Mouse (Mus musculus) forebrain, embryonic 16.5 days (tissue): ENCODE data around the gene Psme4. TPM values are rescaled to one million over a fixed set of nuclear protein-coding genes. Genes with fewer than 3 reads are reported as not detected.

Experiments used
- ATAC-seq: fragments of 200-750 bp; cut with Nextera tagmentation; 2 replicates; pipeline ENCODE4 v1.8.0; 2017; ENCODE audit warnings: mild to moderate bottlenecking, moderate library complexity
- H3K27ac ChIP-seq: fragments of 300-500 bp; sonication (generic); 2 replicates; pipeline ENCODE4 v1.5.1; 2014; ENCODE audit warnings: low read length, control low read depth
- H3K27me3 ChIP-seq: fragments of 300-500 bp; sonication (generic); replicated peaks from 2 replicates; pipeline ENCODE4 v1.6.1; 2014; ENCODE audit warnings: low read length; ENCODE audit not compliant: control insufficient read depth, insufficient read depth
- H3K36me3 ChIP-seq: fragments of 300-500 bp; sonication (generic); 2 replicates; pipeline ENCODE4 v1.6.1; 2014; ENCODE audit not compliant: control insufficient read depth, insufficient read depth
- H3K4me1 ChIP-seq: fragments of 300-500 bp; sonication (generic); replicated peaks from 2 replicates; pipeline ENCODE4 v1.6.1; 2014; ENCODE audit warnings: low read length; ENCODE audit not compliant: control insufficient read depth, insufficient read depth
- H3K4me2 ChIP-seq: fragments of 300-500 bp; sonication (generic); 2 replicates; pipeline ENCODE4 v1.6.1; 2014; ENCODE audit warnings: mild to moderate bottlenecking, low read length, control low read depth
- H3K4me3 ChIP-seq: fragments of 300-500 bp; sonication (generic); replicated peaks from 2 replicates; pipeline ENCODE4 v1.5.1; 2014; ENCODE audit warnings: mild to moderate bottlenecking, low read length, control low read depth
- H3K9ac ChIP-seq: fragments of 300-500 bp; sonication (generic); replicated peaks from 2 replicates; pipeline ENCODE4 v1.6.1; 2014; ENCODE audit warnings: low read depth, low read length, control low read depth
- H3K9me3 ChIP-seq: fragments of 300-500 bp; sonication (generic); 2 replicates; pipeline ENCODE4 v1.6.1; 2016; ENCODE audit warnings: low read length; ENCODE audit not compliant: control insufficient read depth
- WGBS: fragments of 180-500 bp; shearing (Covaris S2); extraction: QIAGEN DNeasy Blood & Tissue Kit; methylation state at CpG from one replicate; pipeline ENCODE4 v1.1.7; 2014; 5-methylcytosine and 5-hydroxymethylcytosine counted together
- polyA plus RNA-seq: library from polyadenylated mRNA; unstranded; fragments of >200 nt; fragmentation: Nextera tagmentation; extraction: Ambion mirVana; gene quantifications from 2 replicates; pipeline ENCODE4 v1.2.1, GENCODE M21; 2015

The Psme4 gene
- polyA plus RNA-seq, 1 experiment from 2014 or later = 17.2 TPM

DNA sequence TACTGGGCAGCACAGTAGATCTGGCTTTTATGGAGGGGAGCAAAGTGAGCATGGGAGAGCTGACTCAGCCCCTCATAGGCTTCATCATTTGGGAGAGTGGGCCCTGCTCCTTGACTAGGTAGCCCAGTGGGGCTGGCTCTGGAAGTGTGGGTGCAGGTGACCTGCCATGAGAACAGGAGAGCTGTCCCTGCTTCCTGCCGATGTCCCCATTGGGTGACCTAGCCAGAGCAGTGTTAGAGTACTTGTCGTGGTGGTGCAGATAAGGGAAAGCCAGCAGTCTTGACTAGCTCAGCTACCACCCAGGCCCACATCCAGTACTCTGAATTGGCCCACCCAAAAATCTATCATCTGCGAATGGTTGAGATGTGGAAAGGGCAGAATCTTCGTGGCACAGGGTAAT, 6.0 kb downstream of the Psme4 start:
- Histone ChIP-seq H3K4me1 (peaks cover 12% of the 10 kb centered on the region), H3K9me3 (no peaks in the 10 kb centered on the region), H3K27me3 (no peaks in the 10 kb centered on the region), H3K4me2 (no peak overlapping the region), H3K4me3 (no peak overlapping the region), H3K9ac (no peak overlapping the region), H3K27ac (no peak overlapping the region), H3K36me3 (no peaks in the 10 kb centered on the region)
- ATAC-seq = no peak
- 89% methylated on average over 4 of the region's 4 CpGs for WGBS

DNA sequence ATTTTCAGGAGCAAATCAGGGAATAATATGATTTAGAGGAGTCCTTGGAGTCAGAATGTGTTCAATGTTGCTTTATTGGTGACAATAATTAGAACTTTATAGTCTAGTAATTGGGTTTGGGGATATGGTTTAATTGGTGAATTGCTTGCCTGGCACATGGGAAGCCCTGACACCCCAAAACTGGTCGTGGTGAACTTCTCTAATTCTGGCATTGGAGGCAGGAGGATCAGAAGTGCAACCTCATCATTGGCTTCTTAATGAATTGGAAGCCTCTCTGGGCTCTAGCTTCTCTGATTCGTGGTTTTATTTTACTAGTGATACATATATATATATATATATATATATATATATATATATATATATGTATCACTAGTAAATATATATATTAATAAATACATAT, 9.4 kb downstream of the Psme4 start:
- ATAC-seq = no peak
- Histone ChIP-seq H3K9ac (no peak overlapping the region), H3K4me3 (no peak overlapping the region), H3K4me2 (no peak overlapping the region), H3K4me1 (no peaks in the 10 kb centered on the region; the same call in 1 of the 2 replicates), H3K27me3 (no peaks in the 10 kb centered on the region), H3K36me3 (no peaks in the 10 kb centered on the region), H3K9me3 (no peaks in the 10 kb centered on the region), H3K27ac (no peak overlapping the region)
- 78% methylated on average over 2 of the region's 2 CpGs for WGBS

DNA sequence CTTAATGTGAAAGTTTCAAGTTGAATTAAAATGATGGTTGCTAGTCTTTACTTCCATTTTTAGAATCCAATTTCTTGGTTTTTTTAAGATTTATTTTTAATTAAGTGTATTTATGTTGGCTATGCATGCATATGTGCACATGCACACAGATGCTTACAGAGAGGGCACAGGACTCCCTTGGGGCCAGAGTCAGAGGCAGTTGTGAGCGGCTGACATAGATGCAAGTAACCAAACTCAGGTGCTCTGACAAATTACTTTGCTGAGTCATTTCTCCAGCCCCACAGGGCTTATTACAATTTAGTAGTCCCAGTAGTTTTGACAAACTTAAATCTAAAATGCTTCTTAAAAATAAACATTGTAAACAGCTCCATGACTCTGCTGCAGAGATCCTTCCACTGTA, 10.1 kb downstream of the Psme4 start:
- WGBS = 86% methylated on average over 1 of the region's 1 CpGs
- Histone ChIP-seq H3K4me3 (no peak overlapping the region), H3K4me2 (no peak overlapping the region)

DNA sequence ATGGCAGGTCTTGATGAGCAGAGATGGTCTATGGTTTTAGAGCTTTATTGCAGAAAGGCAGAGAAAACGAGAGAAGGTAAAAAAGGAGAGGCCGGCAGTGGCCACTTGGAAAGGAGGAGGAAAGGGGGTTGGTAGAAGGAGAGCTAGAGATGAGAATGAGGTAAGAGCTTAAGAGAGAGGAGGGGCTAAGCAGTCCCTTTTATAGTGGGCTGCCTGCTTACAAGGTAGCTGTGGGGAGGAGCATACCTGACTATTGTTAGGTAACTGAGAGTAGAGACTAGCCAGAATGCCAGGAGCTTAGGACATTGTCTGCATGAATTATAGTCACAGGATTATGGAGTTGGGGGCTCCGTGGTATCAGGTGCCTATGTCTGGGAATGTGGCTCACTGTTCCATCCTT, 14.0 kb downstream of the Psme4 start:
- no peaks in the 10 kb centered on the region for H3K27me3 ChIP-seq
- H3K27ac ChIP-seq = no peak overlapping the region
- WGBS = 63% methylated on average over 3 of the region's 3 CpGs
- no peaks in the 10 kb centered on the region; the same call in 1 of the 2 replicates for H3K4me1 ChIP-seq
- no peak overlapping the region for H3K4me3 ChIP-seq
- no peak for ATAC-seq
- H3K36me3 ChIP-seq = no peaks in the 10 kb centered on the region
- no peak overlapping the region for H3K9ac ChIP-seq
- H3K4me2 ChIP-seq = no peak overlapping the region
- no peaks in the 10 kb centered on the region for H3K9me3 ChIP-seq

More for the DNA sequence above, 10.1 kb downstream of the Psme4 start:
- ATAC-seq = no peak
- Histone ChIP-seq H3K27ac (no peak overlapping the region), H3K36me3 (no peaks in the 10 kb centered on the region), H3K27me3 (no peaks in the 10 kb centered on the region), H3K9me3 (no peaks in the 10 kb centered on the region), H3K4me1 (no peaks in the 10 kb centered on the region; the same call in 1 of the 2 replicates), H3K9ac (no peak overlapping the region)

DNA sequence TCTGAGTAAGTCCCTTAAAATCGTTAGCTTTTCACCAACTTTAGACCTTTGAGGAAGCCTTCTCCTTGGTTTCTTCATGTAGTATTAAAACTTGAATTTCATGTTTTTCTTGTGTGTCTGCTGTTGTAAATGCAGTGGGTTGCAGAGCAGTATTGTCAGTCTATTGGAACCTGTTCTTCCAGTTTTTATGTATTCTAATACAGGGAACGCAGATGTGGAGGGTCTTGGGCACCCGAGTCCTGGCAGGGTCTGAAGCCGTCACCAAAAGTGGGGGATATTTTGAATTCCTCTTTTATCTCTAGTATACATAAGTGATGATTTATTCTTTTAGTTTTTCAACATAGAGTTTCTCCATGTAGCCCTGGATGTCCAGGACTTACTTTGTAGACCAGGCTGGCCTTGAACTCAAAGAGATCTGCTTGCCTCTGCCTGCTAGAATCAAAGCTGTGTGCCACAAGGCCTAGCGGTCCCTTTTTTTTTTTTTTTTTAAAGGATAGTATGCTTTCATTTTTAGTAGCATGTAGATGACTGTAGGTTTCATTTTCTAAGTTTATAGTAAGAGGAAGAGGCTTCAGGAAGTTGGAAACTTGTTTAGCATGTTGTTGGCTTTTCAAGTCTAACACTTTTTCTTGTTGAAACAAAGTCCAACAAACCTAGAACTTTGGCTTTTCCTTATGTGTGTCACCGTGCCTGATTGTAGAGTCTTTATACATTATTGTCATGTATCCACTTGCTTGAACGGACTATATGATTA, 14.9 kb downstream of the Psme4 start:
- Histone ChIP-seq H3K4me2 (no peak overlapping the region), H3K36me3 (no peaks in the 10 kb centered on the region), H3K4me1 (no peaks in the 10 kb centered on the region), H3K9ac (no peak overlapping the region), H3K27me3 (no peaks in the 10 kb centered on the region), H3K27ac (no peak overlapping the region), H3K4me3 (no peak overlapping the region), H3K9me3 (no peaks in the 10 kb centered on the region)
- ATAC-seq = no peak
- WGBS = 96% methylated on average over 7 of the region's 7 CpGs

DNA sequence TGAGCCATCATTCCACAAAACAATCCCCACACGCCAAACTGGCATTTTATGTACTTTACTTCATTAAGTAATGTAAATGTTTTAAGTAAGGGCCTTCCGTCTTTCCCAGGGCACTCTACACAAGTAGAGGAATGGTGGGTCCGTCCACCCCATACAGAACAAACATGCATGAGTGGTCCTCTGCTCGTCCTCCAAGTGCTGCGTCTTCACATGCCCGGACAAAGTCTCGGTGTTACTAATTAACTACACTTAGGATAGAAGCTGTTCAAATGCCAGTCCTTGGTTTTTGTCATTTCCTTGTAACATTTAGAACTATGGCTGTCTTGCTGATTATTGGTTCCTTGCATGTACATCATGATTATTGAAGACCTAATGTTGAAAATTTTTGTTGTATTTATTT, 21.2 kb downstream of the Psme4 start:
- 89% methylated on average over 7 of the region's 7 CpGs for WGBS
- Histone ChIP-seq H3K4me2 (no peak overlapping the region), H3K27ac (no peak overlapping the region), H3K4me1 (no peaks in the 10 kb centered on the region), H3K4me3 (no peak overlapping the region), H3K9ac (no peak overlapping the region), H3K36me3 (peaks cover 8% of the 10 kb centered on the region; the same call in 1 of the 2 replicates), H3K27me3 (no peaks in the 10 kb centered on the region), H3K9me3 (no peaks in the 10 kb centered on the region)
- ATAC-seq = no peak

DNA sequence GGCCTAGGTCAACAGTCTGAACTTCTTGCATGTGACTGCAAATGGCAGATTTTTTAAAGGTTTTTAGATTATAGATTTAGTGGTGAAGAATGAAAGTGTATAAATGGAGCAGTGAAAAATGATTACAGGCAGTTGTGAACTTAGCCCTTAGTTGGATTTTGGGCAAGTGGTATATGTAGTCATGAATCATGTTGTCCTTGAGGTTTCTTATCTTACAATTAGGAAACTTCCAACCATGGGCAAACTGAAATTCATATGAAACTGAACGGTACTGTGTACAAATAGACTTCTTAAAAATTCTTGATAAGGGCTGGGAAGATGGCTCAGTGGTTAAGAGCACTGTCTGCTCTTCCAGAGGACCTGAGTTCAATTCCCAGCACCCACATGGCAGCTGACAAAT, 22.2 kb downstream of the Psme4 start:
- ATAC-seq = no peak
- H3K27me3 ChIP-seq = no peaks in the 10 kb centered on the region
- H3K36me3 ChIP-seq = peaks cover 8% of the 10 kb centered on the region; the same call in 1 of the 2 replicates
- H3K27ac ChIP-seq = no peak overlapping the region
- H3K9me3 ChIP-seq = no peaks in the 10 kb centered on the region
- no peak overlapping the region for H3K9ac ChIP-seq
- no peak overlapping the region for H3K4me2 ChIP-seq
- WGBS = 100% methylated on average over 1 of the region's 1 CpGs
- no peak overlapping the region for H3K4me3 ChIP-seq
- H3K4me1 ChIP-seq = no peaks in the 10 kb centered on the region

DNA sequence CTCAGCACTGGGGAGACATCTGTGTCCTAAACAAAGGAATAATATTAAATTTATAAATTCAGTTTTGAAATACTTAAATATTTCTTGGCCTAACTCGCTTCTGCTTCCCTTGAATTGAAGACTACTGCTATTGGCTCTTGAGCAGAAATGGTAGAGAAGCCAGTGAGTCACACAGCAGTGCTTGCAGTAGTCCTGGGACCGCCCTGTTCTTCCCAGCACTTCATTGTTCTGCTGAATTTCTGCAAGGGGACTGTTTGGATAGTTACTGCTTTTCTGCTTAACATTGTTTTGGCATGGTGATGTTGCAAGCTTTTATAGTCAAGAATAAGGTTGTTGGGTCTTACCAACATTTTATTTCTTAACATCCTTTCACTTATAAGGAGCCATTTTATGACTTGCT, 25.7 kb downstream of the Psme4 start:
- no peak for ATAC-seq
- Histone ChIP-seq H3K4me2 (no peak overlapping the region), H3K27me3 (no peaks in the 10 kb centered on the region), H3K9ac (no peak overlapping the region), H3K9me3 (no peaks in the 10 kb centered on the region), H3K4me1 (no peaks in the 10 kb centered on the region), H3K36me3 (peaks cover 8% of the 10 kb centered on the region; the same call in 1 of the 2 replicates), H3K4me3 (no peak overlapping the region), H3K27ac (no peak overlapping the region)
- WGBS = 82% methylated on average over 2 of the region's 2 CpGs

DNA sequence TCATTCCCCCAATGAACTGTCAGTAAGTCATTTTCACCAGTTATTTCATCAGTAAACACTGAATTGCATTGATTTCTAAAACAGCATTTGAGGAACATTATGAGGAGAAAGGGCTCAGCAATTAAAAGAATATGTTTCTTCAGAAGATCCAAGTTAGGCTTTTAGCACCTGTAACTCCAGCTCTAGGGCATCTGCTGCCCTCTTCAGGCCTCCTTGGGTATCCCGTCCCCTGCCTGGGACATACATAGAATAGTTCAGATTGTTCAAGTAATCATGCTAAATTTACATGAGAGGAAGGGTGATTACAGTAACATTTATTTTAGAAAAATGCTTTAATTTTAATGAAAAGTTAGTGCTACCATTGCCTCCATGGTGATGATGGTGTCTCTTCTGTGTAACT, 28.0 kb downstream of the Psme4 start:
- H3K4me2 ChIP-seq = no peak overlapping the region
- WGBS = 60% methylated on average over 1 of the region's 1 CpGs

DNA sequence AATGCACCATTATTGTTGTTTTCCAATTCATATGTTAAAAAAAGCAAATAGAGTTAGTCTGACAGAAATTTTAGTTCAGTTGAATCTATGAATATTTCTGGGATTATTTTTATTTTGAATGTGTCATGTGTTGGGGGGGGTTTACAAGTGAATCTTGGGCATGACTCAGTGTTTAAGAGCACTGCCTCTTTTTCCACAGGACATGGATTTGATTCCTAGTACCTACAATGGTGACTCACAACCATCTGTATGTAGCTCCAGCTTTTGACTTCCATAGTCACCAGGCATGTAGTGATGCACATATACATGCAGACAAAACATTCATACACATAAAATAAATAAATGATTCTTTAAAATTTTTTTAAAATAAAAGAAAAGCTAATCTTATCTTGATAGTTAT, 28.6 kb downstream of the Psme4 start:
- no peaks in the 10 kb centered on the region for H3K36me3 ChIP-seq
- no peaks in the 10 kb centered on the region for H3K9me3 ChIP-seq
- ATAC-seq = no peak
- no peak overlapping the region for H3K9ac ChIP-seq
- no peak overlapping the region for H3K4me3 ChIP-seq
- H3K4me2 ChIP-seq = no peak overlapping the region
- H3K27ac ChIP-seq = no peak overlapping the region
- H3K27me3 ChIP-seq = no peaks in the 10 kb centered on the region
- no peaks in the 10 kb centered on the region for H3K4me1 ChIP-seq

More for the DNA sequence above, 28.0 kb downstream of the Psme4 start:
- Histone ChIP-seq H3K9me3 (no peaks in the 10 kb centered on the region), H3K9ac (no peak overlapping the region), H3K4me1 (no peaks in the 10 kb centered on the region), H3K27ac (no peak overlapping the region), H3K4me3 (no peak overlapping the region), H3K27me3 (no peaks in the 10 kb centered on the region), H3K36me3 (no peaks in the 10 kb centered on the region)
- ATAC-seq = 0 out of 2 replicates have a peak, but pooled peaks have one; percentile 43
